Mouse (Mus musculus): ENCODE results near the gene Six2.

Six2 gene

DNA sequence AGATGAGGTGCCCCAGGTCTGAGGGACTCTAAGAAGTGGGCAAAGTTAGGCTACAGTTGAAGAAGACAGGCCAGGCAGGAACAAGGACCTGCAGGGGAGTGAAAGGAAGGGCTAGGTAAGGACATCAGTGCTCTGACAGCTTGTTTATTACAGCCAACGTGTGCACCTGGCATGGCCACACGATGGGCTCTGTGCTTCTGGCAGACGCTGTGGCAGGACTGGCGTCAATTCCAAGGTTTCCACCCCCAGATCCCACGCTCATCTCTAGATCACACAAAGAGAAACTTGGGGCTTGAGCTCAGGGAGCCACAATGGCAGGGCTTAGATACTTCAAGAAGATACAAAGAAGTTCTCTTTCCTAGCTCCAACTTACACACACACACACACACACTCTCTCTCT lies 26.6 kb downstream of the Six2 start:
- DNase-seq, result peak; percentile 71 to 80

DNA sequence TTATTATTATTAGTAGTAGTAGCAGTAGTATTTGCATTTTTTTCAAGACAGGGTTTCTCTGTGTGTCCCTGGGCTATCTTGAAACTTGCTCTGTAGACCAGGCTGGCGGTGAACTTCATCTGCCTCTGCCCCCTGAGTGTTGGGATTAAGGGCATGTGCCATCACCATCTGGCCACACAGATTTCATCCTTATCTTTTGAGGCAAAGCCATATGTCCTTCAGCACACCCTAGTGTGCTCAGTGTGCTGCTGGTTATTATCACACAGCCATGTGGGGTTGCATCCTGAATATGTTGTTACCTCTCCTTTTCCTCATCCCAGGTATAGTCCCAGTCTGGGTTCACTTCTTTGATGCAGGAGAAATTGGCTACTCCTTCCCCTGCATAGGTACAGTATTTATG lies 28.1 kb downstream of the Six2 start:
- peak; percentile 53 to 74 for DNase-seq

DNA sequence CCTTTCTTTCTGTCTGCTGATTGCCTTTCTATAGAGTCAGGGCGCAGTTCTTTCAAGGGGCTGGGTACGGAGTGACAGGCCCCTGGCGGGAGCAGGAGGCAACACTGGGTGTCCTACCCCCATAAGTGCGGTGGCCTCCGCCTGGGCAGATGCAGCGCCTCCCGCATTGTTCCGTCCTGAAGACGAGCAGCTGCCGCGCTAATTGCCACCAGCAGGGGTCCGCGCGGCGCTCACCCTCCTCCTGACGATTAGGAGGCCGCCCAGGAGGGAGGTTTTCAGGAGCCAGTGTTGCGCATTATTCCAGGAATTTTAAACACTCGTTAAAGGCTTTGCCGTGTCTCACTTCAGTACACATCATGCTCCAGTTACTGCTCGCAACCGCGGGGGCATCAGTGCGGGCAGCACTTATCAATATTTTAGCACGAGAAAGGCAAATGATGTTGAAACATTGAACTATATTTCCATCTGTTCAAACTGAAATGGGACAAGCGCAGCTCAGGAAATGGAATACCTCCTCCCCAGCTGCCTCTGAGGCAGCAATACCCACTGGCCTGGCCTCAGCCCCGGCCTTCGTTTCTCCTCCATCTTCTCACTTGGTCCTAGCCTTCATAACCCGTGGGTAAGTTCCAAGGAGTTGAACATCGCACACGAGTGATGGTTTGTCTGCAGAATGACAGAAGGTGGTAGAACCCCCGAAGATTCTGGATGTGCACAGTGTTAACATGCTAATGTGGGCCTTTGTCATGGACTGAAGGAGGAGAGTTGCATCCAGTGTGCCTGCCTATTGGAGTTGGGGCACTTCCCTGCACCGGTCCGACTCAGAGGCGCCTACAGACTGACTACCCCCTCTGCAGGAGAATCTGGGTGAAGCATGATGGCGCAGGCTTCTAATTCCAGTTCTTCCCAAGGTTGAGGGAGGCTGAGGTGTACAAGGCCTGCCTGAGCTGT lies 42.1 kb downstream of the Six2 start:
- DNase-seq, result peak; percentile 67 to 77

DNA sequence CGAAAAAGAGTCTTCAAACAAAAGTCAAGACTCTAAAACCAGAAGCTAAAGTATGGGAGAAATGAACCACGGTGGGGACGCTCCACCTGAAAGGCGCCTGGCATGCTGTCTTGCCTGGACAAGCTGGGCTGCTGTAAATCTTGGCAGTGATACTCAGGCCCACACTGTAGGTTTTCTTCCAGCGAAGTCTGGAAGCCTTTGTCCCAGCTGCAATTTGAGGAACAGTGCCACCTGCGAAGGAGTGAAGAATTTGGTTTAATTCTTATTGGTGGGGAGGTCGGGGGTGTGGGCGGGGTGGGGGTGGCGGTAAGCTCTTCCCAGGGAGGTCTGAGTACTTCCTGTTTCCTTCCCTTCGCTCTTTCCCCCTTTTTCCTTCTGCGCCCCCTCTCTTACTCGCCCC lies 42.8 kb downstream of the Six2 start:
- DNase-seq, result peak in 1 of 2 experiments; percentile 26

DNA sequence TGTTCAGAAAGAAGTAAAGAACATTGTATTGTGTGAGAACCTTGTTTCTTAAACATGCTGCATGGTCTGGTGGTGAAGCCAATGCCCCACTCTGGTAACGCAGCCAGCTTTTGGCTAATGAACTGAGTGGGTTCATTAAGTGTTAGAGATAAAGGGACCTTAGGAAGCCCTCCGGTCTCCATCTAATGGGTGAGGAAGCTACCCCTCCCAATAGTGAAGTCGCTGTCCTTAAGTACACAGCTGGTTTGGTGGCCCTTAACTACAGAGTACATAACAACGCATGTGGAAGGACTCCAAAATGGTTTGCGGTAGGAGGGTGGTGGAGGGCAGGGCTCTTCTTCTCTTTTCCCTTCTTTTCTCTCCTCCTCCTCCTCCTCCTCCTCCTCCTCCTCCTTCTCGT lies 50.2 kb downstream of the Six2 start:
- DNase-seq, result no peak

All from cerebellum, postnatal 10 days (tissue).